Mouse (Mus musculus) embryonic fibroblast, embryonic 13.5 days (primary cell): ENCODE measurements around the gene Glis2.

Source experiments
- CTCF ChIP-seq: IDR thresholded peaks from 2 replicates; pipeline ENCODE4 v1.5.1; 2011; ENCODE audit warnings: mild to moderate bottlenecking, control low read depth, low read length, moderate library complexity, borderline replicate concordance; ENCODE audit not compliant: insufficient read depth
- POLR2A ChIP-seq: IDR thresholded peaks from 2 replicates; pipeline ENCODE4 v1.6.1; 2011; ENCODE audit warnings: low read depth, mild to moderate bottlenecking, control low read depth, low read length, moderate library complexity

DNA sequence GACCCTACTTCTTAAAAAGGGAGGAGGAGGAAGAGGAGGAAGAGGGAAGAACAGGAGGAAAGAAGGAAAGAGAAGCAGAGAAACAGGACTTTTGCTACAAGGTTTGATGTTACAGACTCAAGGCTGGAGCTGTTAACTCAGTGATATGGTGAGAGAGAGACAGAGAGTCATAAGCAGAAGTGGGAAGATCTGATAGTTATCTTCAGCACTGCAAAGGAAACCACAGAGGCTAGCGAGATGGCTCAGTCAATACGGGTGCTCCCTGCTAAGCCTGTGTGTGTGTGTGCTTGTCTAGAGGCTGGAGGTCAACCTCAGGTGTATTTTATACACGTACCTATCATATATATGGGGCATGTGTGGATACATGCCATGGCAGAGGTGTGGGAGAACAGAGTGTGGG is 10.7 kb upstream of the Glis2 start:
- TF ChIP-seq POLR2A (no peak), CTCF (no peak)
